Mouse (Mus musculus) activated CD4-positive, CD25-positive, alpha-beta regulatory T cell (primary cell): ENCODE measurements around the gene Bbof1. TPM values are rescaled to one million over a fixed set of nuclear protein-coding genes. Genes with fewer than 3 reads are reported as not detected.

Source experiments
- polyA plus RNA-seq, 2 experiments: library from polyadenylated mRNA; unstranded; fragments of 100-300 nt; shearing (Covaris generic); gene quantifications; one replicate each; pipeline ENCODE4 v1.2.1; 2017

The Bbof1 gene
- 1 to 10 TPM in 1 of 2 experiments, not detected in 1; 2.3 TPM for polyA plus RNA-seq

GRCm38 (mm10) chr12:84408819-84409507 is at the start of gene Bbof1, which contains the start of gene Entpd5:
Gene Bbof1 (plus strand): TSS chr12:84409071.
Gene Entpd5 (minus strand): TSS chr12:84409029.

GRCm38 (mm10) chr12:84361555-84362489 is 47.0 kb upstream of the Bbof1 start, which contains the start of the genes Coq6 and Fam161b:
Gene Coq6 (plus strand): TSS chr12:84361657.
Gene Fam161b (minus strand): TSS chr12:84361833.

GRCm38 (mm10) chr12:84416834-84417604 is 8.1 kb downstream of the Bbof1 start, which contains the start of gene Rnf113a2:
Gene Rnf113a2 (plus strand): TSS chr12:84417196.

GRCm38 (mm10) chr12:84450718-84451646 is 42.1 kb downstream of the Bbof1 start, which contains the start of the genes Aldh6a1 and Lin52:
Gene Aldh6a1 (minus strand): TSS chr12:84451004.
Gene Lin52 (plus strand): TSS chr12:84451422.

Other genes with a start within 250 kb of the Bbof1 start
- gene Elmsan1, start 190.2 kb upstream of the Bbof1 start, polyA plus RNA-seq = 10 to 100 TPM; 14.2 to 19.1 TPM
- gene Ptgr2, start 123.8 kb upstream of the Bbof1 start, polyA plus RNA-seq = 10 to 100 TPM; 29.4 to 29.7 TPM
- gene Zfp410, start 92.2 kb upstream of the Bbof1 start, polyA plus RNA-seq = 10 to 100 TPM; 55.8 to 64.5 TPM
- 10 to 100 TPM; 15.8 to 24.0 TPM for gene Coq6, start 47.4 kb upstream of the Bbof1 start, polyA plus RNA-seq
- gene Fam161b, start 47.2 kb upstream of the Bbof1 start, polyA plus RNA-seq = under 1 TPM in 1 of 2 experiments, not detected in 1; 0.50 TPM
- 10 to 100 TPM; 32.1 to 36.3 TPM for gene Entpd5, start within 50 bp of the Bbof1 start, polyA plus RNA-seq
- 10 to 100 TPM; 30.2 to 34.1 TPM for gene Rnf113a2, start 8.1 kb downstream of the Bbof1 start, polyA plus RNA-seq
- gene Aldh6a1, start 41.9 kb downstream of the Bbof1 start, polyA plus RNA-seq = 10 to 100 TPM in 1 of 2 experiments, 1 to 10 TPM in 1; 7.1 to 22.1 TPM
- 10 to 100 TPM; 16.8 to 17.6 TPM for gene Lin52, start 42.4 kb downstream of the Bbof1 start, polyA plus RNA-seq
- under 1 TPM in 1 of 2 experiments, not detected in 1; 0.05 TPM for gene Vsx2, start 160.7 kb downstream of the Bbof1 start, polyA plus RNA-seq
- gene Abcd4, start 208.3 kb downstream of the Bbof1 start, polyA plus RNA-seq = 10 to 100 TPM; 14.3 to 16.3 TPM
- gene Vrtn, start 231.9 kb downstream of the Bbof1 start, polyA plus RNA-seq = under 1 TPM in 1 of 2 experiments, not detected in 1; 0.26 TPM